Mouse (Mus musculus) monocyte, adult 5-6 weeks (primary cell): ENCODE results near the gene Sh2b1. TPM values are rescaled to one million over a fixed set of nuclear protein-coding genes. Genes with fewer than 3 reads are reported as not detected.
"Not testable (repeated sequence)": the region's sequence is repeated elsewhere in the genome, so short reads cannot be mapped to it uniquely, and the experiment has no call there.

ENCODE experiments used
- ATAC-seq: fragments of 153-309, 156-312 bp; replicated peaks from 2 replicates; pipeline ENCODE4 v1.8.0; 2017; ENCODE audit warnings: mild to moderate bottlenecking; ENCODE audit not compliant: low TSS enrichment, insufficient number of reproducible peaks, severe bottlenecking, poor library complexity, low FRiP score
- total RNA-seq: library from RNA; stranded (forward); fragments of 200-1000, 200-491, 200-594 nt; gene quantifications from 3 replicates; pipeline ENCODE4 v1.2.3, GENCODE M21; 2017

The Sh2b1 gene
- total RNA-seq: 9.4 to 32.9 TPM (median 15.4 TPM) in 3 replicates

- peak; percentile 83 for ATAC-seq
Measured at GRCm38 (mm10) chr7:126474993-126475581, at the start of gene Sh2b1. TSS of gene Sh2b1 (minus strand) at chr7:126475424.

- ATAC-seq: no peak
Measured at GRCm38 (mm10) chr7:126523316-126523715, 48.1 kb upstream of the Sh2b1 start.

GRCm38 (mm10) chr7:126519513-126519912 lies 44.3 kb upstream of the Sh2b1 start:
- no peak for ATAC-seq

- ATAC-seq: no peak
Measured at GRCm38 (mm10) chr7:126518261-126518941, 43.2 kb upstream of the Sh2b1 start.

GRCm38 (mm10) chr7:126511287-126511686 lies 36.1 kb upstream of the Sh2b1 start:
- no peak for ATAC-seq

GRCm38 (mm10) chr7:126507126-126507778 lies 32.0 kb upstream of the Sh2b1 start:
- no peak for ATAC-seq

GRCm38 (mm10) chr7:126504913-126505312 lies 29.7 kb upstream of the Sh2b1 start:
- ATAC-seq: no peak

- ATAC-seq: peak; percentile 90
Measured at GRCm38 (mm10) chr7:126503273-126503878, 28.2 kb upstream of the Sh2b1 start, which contains the start of gene Atxn2l. TSS of gene Atxn2l (minus strand) at chr7:126503437.

GRCm38 (mm10) chr7:126502751-126503150 lies 27.5 kb upstream of the Sh2b1 start:
- no peak for ATAC-seq

- ATAC-seq: peak; percentile 47
Measured at GRCm38 (mm10) chr7:126502023-126502741, 27.0 kb upstream of the Sh2b1 start.

- ATAC-seq: no peak
Measured at GRCm38 (mm10) chr7:126501684-126502022, 26.4 kb upstream of the Sh2b1 start.

GRCm38 (mm10) chr7:126499416-126499815 lies 24.2 kb upstream of the Sh2b1 start:
- ATAC-seq: no peak

GRCm38 (mm10) chr7:126497966-126498365 lies 22.7 kb upstream of the Sh2b1 start:
- ATAC-seq: no peak

GRCm38 (mm10) chr7:126496475-126496874 lies 21.3 kb upstream of the Sh2b1 start:
- ATAC-seq: no peak

GRCm38 (mm10) chr7:126494120-126494519 lies 18.9 kb upstream of the Sh2b1 start:
- ATAC-seq: no peak

- no peak for ATAC-seq
Measured at GRCm38 (mm10) chr7:126491973-126492372, 16.7 kb upstream of the Sh2b1 start.

GRCm38 (mm10) chr7:126491005-126491404 lies 15.8 kb upstream of the Sh2b1 start:
- no peak for ATAC-seq

GRCm38 (mm10) chr7:126487617-126488385 lies 12.6 kb upstream of the Sh2b1 start:
- not testable (repeated sequence) for ATAC-seq
